Mouse (Mus musculus) liver, postnatal 0 days (tissue): ENCODE results near the gene Lrrc29. TPM values are rescaled to one million over a fixed set of nuclear protein-coding genes. Genes with fewer than 3 reads are reported as not detected.

ENCODE experiments used
- ATAC-seq: fragments of 200-750 bp; cut with Nextera tagmentation; 2 replicates; pipeline ENCODE4 v1.8.0; 2017; ENCODE audit warnings: mild to moderate bottlenecking, moderate library complexity
- DNase-seq: peaks from one replicate; pipeline ENCODE4 v3.0.0-alpha.2; 2016
- H3K27ac ChIP-seq: fragments of 300-500 bp; sonication (generic); 2 replicates; pipeline ENCODE4 v1.5.1; 2014; ENCODE audit warnings: antibody characterized with exemption, moderate library complexity, mild to moderate bottlenecking, low read depth
- H3K27me3 ChIP-seq: fragments of 300-500 bp; sonication (generic); 2 replicates; pipeline ENCODE4 v1.6.1; 2014; ENCODE audit warnings: low read length, control low read depth, mixed read lengths; ENCODE audit not compliant: insufficient read depth
- H3K36me3 ChIP-seq: fragments of 300-500 bp; sonication (generic); replicated peaks from 2 replicates; pipeline ENCODE4 v1.6.1; 2014; ENCODE audit warnings: mild to moderate bottlenecking, control low read depth, low read length, moderate library complexity, mixed read lengths; ENCODE audit not compliant: insufficient read depth
- H3K4me1 ChIP-seq: fragments of 300-500 bp; sonication (generic); 2 replicates; pipeline ENCODE4 v1.6.1; 2014; ENCODE audit warnings: antibody characterized with exemption, mild to moderate bottlenecking, control low read depth; ENCODE audit not compliant: insufficient read depth
- H3K4me2 ChIP-seq: fragments of 300-500 bp; sonication (generic); 2 replicates; pipeline ENCODE4 v1.6.1; 2014; ENCODE audit warnings: low read depth, mild to moderate bottlenecking, low read length, moderate library complexity, mixed read lengths
- H3K4me3 ChIP-seq: fragments of 300-500 bp; sonication (generic); 2 replicates; pipeline ENCODE4 v1.5.1; 2014; ENCODE audit warnings: low read depth, low read length
- H3K9ac ChIP-seq: fragments of 300-500 bp; sonication (generic); replicated peaks from 2 replicates; pipeline ENCODE4 v1.6.1; 2014; ENCODE audit warnings: mild to moderate bottlenecking, moderate library complexity
- H3K9me3 ChIP-seq: fragments of 300-500 bp; sonication (generic); 2 replicates; pipeline ENCODE4 v1.6.1; 2016; ENCODE audit warnings: mild to moderate bottlenecking, control low read depth, low read length, mixed read lengths
- CTCF ChIP-seq: sonication (generic); IDR thresholded peaks from 2 replicates; pipeline ENCODE4 v1.5.1; 2016; ENCODE audit warnings: antibody characterized with exemption, low read depth
- EP300 ChIP-seq: IDR thresholded peaks from 2 replicates; pipeline ENCODE4 v1.6.1; 2016; ENCODE audit warnings: antibody characterized with exemption, low read depth, mild to moderate bottlenecking
- WGBS: fragments of 180-500 bp; shearing (Covaris S2); extraction: QIAGEN DNeasy Blood & Tissue Kit; methylation state at CpG from one replicate; pipeline ENCODE4 v1.1.7; 2014; ENCODE audit not compliant: insufficient replicate concordance; 5-methylcytosine and 5-hydroxymethylcytosine counted together
- polyA plus RNA-seq: library from polyadenylated mRNA; unstranded; fragments of >200 nt; fragmentation: Nextera tagmentation; extraction: Ambion mirVana; gene quantifications from 2 replicates; pipeline ENCODE4 v1.2.1, GENCODE M21; 2015

The Lrrc29 gene
- polyA plus RNA-seq, 1 experiment from 2014 or later = 7.7 TPM

- no peak for TF ChIP-seq EP300
- TF ChIP-seq CTCF = peak; percentile 98
- Histone ChIP-seq H3K36me3 (no peaks in the 10 kb centered on the region), H3K27ac (no peak overlapping the region), H3K4me1 (peaks cover 22% of the 10 kb centered on the region), H3K9ac (no peak overlapping the region), H3K4me3 (no peak overlapping the region), H3K4me2 (peak overlapping the region; percentile 78), H3K27me3 (peaks cover 14% of the 10 kb centered on the region), H3K9me3 (no peaks in the 10 kb centered on the region)
- ATAC-seq = peak; percentile 40; the same call in 1 of the 2 replicates
- 18% methylated on average over 31 of the region's 31 CpGs for WGBS
- DNase-seq = peak; percentile 94
Measured at GRCm38 (mm10) chr8:105290554-105291314, 35.3 kb downstream of the Lrrc29 start.

- 10% methylated on average over 37 of the region's 43 CpGs for WGBS
Measured at GRCm38 (mm10) chr8:105289805-105290460, 36.1 kb downstream of the Lrrc29 start, which contains the start of gene 4931428F04Rik. Gene 4931428F04Rik (minus strand): TSS chr8:105289864.

GRCm38 (mm10) chr8:105288958-105289732 lies 36.9 kb downstream of the Lrrc29 start:
- H3K9me3 ChIP-seq = no peaks in the 10 kb centered on the region
- TF ChIP-seq CTCF (peak; percentile 48), EP300 (no peak)
- H3K4me3 ChIP-seq = peak overlapping the region; percentile 50
- ATAC-seq = peak; percentile 90
- DNase-seq = peak; percentile 91
- peaks cover 20% of the 10 kb centered on the region for H3K4me1 ChIP-seq
- H3K4me2 ChIP-seq = peak overlapping the region; percentile 78
- 3% methylated on average over 53 of the region's 53 CpGs for WGBS
- peak overlapping the region; percentile 49 for H3K9ac ChIP-seq
- no peaks in the 10 kb centered on the region for H3K36me3 ChIP-seq
- no peak overlapping the region for H3K27ac ChIP-seq
- H3K27me3 ChIP-seq = peaks cover 14% of the 10 kb centered on the region

More at GRCm38 (mm10) chr8:105289805-105290460, 36.1 kb downstream of the Lrrc29 start, which contains the start of gene 4931428F04Rik:
- H3K4me1 ChIP-seq = peaks cover 20% of the 10 kb centered on the region
- H3K27me3 ChIP-seq = peaks cover 14% of the 10 kb centered on the region
- H3K36me3 ChIP-seq = no peaks in the 10 kb centered on the region
- ATAC-seq (0 out of 2 replicates have a peak, but pooled peaks have one; percentile 2), DNase-seq (no peak)
- TF ChIP-seq EP300 = no peak
- TF ChIP-seq CTCF = peak; percentile 69
- no peaks in the 10 kb centered on the region for H3K9me3 ChIP-seq
- H3K27ac ChIP-seq = no peak within 1 kb of the TSS
- peak within 1 kb of the TSS; percentile 49 for H3K9ac ChIP-seq
- H3K4me2 ChIP-seq = peak within 1 kb of the TSS; percentile 78
- peak within 1 kb of the TSS; percentile 50 for H3K4me3 ChIP-seq

DNA sequence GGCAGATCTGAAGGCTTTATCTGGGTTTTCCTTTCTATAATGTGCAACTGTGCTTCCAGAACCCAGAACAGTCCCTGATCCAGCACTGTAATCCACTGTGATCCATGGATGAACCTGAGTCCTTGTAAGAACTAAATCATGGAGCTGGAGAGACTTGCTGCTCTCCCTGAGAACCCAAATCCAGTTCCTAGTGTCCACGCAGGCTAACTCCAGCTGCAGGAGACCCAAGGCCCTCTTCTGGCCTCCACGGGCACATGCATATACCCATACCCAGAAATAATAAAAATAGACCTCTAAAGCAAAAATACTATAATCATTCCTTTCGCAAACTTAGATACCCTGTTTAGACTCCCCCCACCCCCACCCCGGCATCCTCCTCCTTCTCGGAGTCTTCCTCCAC lies 37.8 kb downstream of the Lrrc29 start:
- peaks cover 14% of the 10 kb centered on the region for H3K27me3 ChIP-seq
- H3K36me3 ChIP-seq = no peaks in the 10 kb centered on the region
- DNase-seq = no peak
- no peak overlapping the region for H3K4me3 ChIP-seq
- H3K27ac ChIP-seq = no peak overlapping the region
- H3K4me1 ChIP-seq = peaks cover 22% of the 10 kb centered on the region
- ATAC-seq = no peak
- no peak overlapping the region for H3K4me2 ChIP-seq
- TF ChIP-seq CTCF (no peak), EP300 (no peak)
- no peak overlapping the region for H3K9ac ChIP-seq
- 90% methylated on average over 5 of the region's 5 CpGs for WGBS
- H3K9me3 ChIP-seq = no peaks in the 10 kb centered on the region

DNA sequence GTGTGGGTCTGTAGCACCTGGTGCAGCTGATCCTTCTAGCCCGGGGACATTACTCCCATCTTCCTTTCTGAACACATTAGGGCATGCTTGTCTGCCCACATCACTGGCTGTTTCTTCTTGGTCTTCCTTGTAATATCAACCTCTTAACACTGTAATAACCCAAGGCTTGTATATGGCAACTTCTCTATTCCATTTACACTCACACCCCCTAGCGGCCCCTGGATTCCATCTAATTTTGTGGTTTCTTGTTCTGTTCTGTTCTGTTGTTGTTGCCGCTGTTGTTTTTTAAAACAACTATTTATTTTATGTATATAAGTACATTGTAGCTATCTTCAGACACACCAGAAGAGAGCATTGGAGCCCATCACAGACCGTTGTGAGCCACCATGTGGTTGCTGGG lies 39.2 kb downstream of the Lrrc29 start:
- 84% methylated on average over 4 of the region's 4 CpGs for WGBS
- H3K27me3 ChIP-seq = peaks cover 14% of the 10 kb centered on the region
- no peak for TF ChIP-seq CTCF
- no peak for TF ChIP-seq EP300

GRCm38 (mm10) chr8:105285514-105285913 lies 40.6 kb downstream of the Lrrc29 start:
- WGBS = 54% methylated on average over 12 of the region's 12 CpGs
- no peaks in the 10 kb centered on the region for H3K9me3 ChIP-seq
- H3K9ac ChIP-seq = no peak overlapping the region
- DNase-seq = no peak
- H3K27ac ChIP-seq = no peak overlapping the region
- no peaks in the 10 kb centered on the region for H3K36me3 ChIP-seq
- peaks cover 11% of the 10 kb centered on the region for H3K27me3 ChIP-seq
- TF ChIP-seq EP300 = no peak
- TF ChIP-seq CTCF = no peak
- peaks cover 25% of the 10 kb centered on the region for H3K4me1 ChIP-seq
- ATAC-seq = no peak
- H3K4me3 ChIP-seq = no peak overlapping the region
- no peak overlapping the region for H3K4me2 ChIP-seq

More for the DNA sequence above, 39.2 kb downstream of the Lrrc29 start:
- Histone ChIP-seq H3K9ac (no peak overlapping the region), H3K9me3 (no peaks in the 10 kb centered on the region), H3K27ac (no peak overlapping the region), H3K36me3 (no peaks in the 10 kb centered on the region), H3K4me3 (no peak overlapping the region), H3K4me2 (no peak overlapping the region), H3K4me1 (peaks cover 27% of the 10 kb centered on the region)
- ATAC-seq (no peak), DNase-seq (no peak)
